Comparison of ENCODE assay signal across 9 mouse cellular contexts in the genomic region with DNA sequence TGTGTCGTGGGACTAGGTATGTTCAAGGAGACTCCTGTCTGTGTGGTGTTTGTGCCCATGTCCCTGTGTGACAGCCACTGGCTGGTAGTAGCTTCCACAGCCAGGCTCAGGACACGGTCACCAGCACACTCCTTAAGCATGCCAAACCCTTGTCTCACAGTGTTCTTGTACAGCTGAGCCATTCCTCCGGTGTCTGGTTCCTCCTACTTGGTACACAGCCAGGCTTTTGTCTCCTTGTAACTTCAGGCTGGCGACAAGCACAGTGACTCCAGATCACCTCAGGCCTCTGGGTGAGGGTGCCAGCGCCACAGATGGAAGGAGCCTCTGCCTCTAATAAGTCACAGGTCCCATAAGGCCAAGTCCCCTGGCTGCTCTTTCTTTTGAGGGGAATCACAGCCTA.
DNase-seq lines count a peak whose midpoint lies in the region; ATAC-seq lines count a peak whose summit lies in the region.
"Had no signal": no experiment of that assay in that cellular context is flagged by ENCODE, and none has a peak within 500 bp of the region (broad histone marks: within the 10 kb centered on the region; RNA-seq: fewer than 3 reads in every experiment).

No protein-coding gene starts in this region.

- no peak overlapping the region for H3K9ac ChIP-seq in forebrain, embryonic 16.5 days (replicated peaks; ENCODE audit: low read depth, low read length)
- H3K9ac ChIP-seq in forebrain, embryonic 15.5 days (replicated peaks): no peak overlapping the region
- H3K9ac ChIP-seq in kidney, embryonic 16.5 days (replicated peaks; ENCODE audit: low read length): no peak overlapping the region
- H3K9ac ChIP-seq: limb, embryonic 15.5 days had no signal

- no peak overlapping the region for H3K4me3 ChIP-seq in forebrain, embryonic 16.5 days (replicated peaks; ENCODE audit: low read length)
- H3K4me3 ChIP-seq in forebrain, embryonic 15.5 days: no peak overlapping the region
- no peak overlapping the region for H3K4me3 ChIP-seq in kidney, embryonic 16.5 days (ENCODE audit: low read length)
- H3K4me3 ChIP-seq: limb, embryonic 15.5 days had no signal

- H3K4me2 ChIP-seq in forebrain, embryonic 16.5 days (ENCODE audit: low read length): no peak overlapping the region
- no peak overlapping the region for H3K4me2 ChIP-seq in forebrain, embryonic 15.5 days (replicated peaks)
- H3K4me2 ChIP-seq in kidney, embryonic 16.5 days (replicated peaks; ENCODE audit: low read depth, low read length): no peak overlapping the region
- H3K4me2 ChIP-seq: limb, embryonic 15.5 days had no signal

- peak; percentile 18 for DNase-seq in kidney, adult 9 months
- peak; percentile 53 for DNase-seq in adipocyte (ENCODE audit: low spot score)
- DNase-seq in kidney, postnatal 36 days: peak; percentile 28 to 44
- DNase-seq in cerebellum, postnatal 25 days: no peak
- DNase-seq: gastrocnemius, postnatal 25 days had no signal

- ATAC-seq in forebrain, embryonic 16.5 days: 0 out of 2 replicates have a peak, but pooled peaks have one; percentile 12
- ATAC-seq in forebrain, embryonic 15.5 days (replicated peaks): no peak
- no peak for ATAC-seq in kidney, embryonic 16.5 days (ENCODE audit: low FRiP score, low TSS enrichment)

- no peaks in the 10 kb centered on the region for H3K36me3 ChIP-seq in forebrain, embryonic 16.5 days (ENCODE audit: control insufficient read depth, insufficient read depth)
- H3K36me3 ChIP-seq in forebrain, embryonic 15.5 days: no peaks in the 10 kb centered on the region
- H3K36me3 ChIP-seq in kidney, embryonic 16.5 days (ENCODE audit: insufficient read depth, low read length): no peaks in the 10 kb centered on the region
- H3K36me3 ChIP-seq: limb, embryonic 15.5 days had no signal

- peaks cover 6% of the 10 kb centered on the region; the same call in 1 of the 2 replicates for H3K4me1 ChIP-seq in forebrain, embryonic 16.5 days (replicated peaks; ENCODE audit: control insufficient read depth, insufficient read depth, low read length)
- peaks cover 19% of the 10 kb centered on the region for H3K4me1 ChIP-seq in forebrain, embryonic 15.5 days
- no peaks in the 10 kb centered on the region for H3K4me1 ChIP-seq in kidney, embryonic 16.5 days (ENCODE audit: insufficient read depth, low read length)

- no peaks in the 10 kb centered on the region for H3K9me3 ChIP-seq in forebrain, embryonic 16.5 days (ENCODE audit: control insufficient read depth, low read length)
- no peaks in the 10 kb centered on the region for H3K9me3 ChIP-seq in forebrain, embryonic 15.5 days
- H3K9me3 ChIP-seq in kidney, embryonic 16.5 days (ENCODE audit: low read length): no peaks in the 10 kb centered on the region
- H3K9me3 ChIP-seq: limb, embryonic 15.5 days had no signal

- H3K27ac ChIP-seq in forebrain, embryonic 16.5 days (ENCODE audit: low read length): no peak overlapping the region
- H3K27ac ChIP-seq in forebrain, embryonic 15.5 days (replicated peaks): no peak overlapping the region
- H3K27ac ChIP-seq in kidney, embryonic 16.5 days (ENCODE audit: low read length): no peak overlapping the region
- H3K27ac ChIP-seq: limb, embryonic 15.5 days had no signal

- no peaks in the 10 kb centered on the region for H3K27me3 ChIP-seq in forebrain, embryonic 16.5 days (replicated peaks; ENCODE audit: control insufficient read depth, insufficient read depth, low read length)
- no peaks in the 10 kb centered on the region for H3K27me3 ChIP-seq in forebrain, embryonic 15.5 days
- no peaks in the 10 kb centered on the region for H3K27me3 ChIP-seq in kidney, embryonic 16.5 days (ENCODE audit: insufficient read depth, low read length)
- H3K27me3 ChIP-seq: limb, embryonic 15.5 days had no signal

- WGBS in forebrain, embryonic 16.5 days: 55% methylated on average over 5 of the region's 5 CpGs
- 47% methylated on average over 5 of the region's 5 CpGs for WGBS in forebrain, embryonic 15.5 days
- 65% methylated on average over 5 of the region's 5 CpGs for WGBS in kidney, embryonic 16.5 days

Comparison
In these comparisons a context has a peak if more than half of its experiments do, and no peak if none do; other contexts are left out.
1. DNase-seq: peak in kidney, adult 9 months (single experiment), adipocyte (single experiment) and kidney, postnatal 36 days (2 of 2); none in cerebellum, postnatal 25 days (0 of 2).